Mouse (Mus musculus): ENCODE results near the gene Tmppe. TPM values are rescaled to one million over a fixed set of nuclear protein-coding genes. Genes with fewer than 3 reads are reported as not detected.

The Tmppe gene
- polyA plus RNA-seq, 1 experiment from 2014 or later, result 5.5 TPM

DNA sequence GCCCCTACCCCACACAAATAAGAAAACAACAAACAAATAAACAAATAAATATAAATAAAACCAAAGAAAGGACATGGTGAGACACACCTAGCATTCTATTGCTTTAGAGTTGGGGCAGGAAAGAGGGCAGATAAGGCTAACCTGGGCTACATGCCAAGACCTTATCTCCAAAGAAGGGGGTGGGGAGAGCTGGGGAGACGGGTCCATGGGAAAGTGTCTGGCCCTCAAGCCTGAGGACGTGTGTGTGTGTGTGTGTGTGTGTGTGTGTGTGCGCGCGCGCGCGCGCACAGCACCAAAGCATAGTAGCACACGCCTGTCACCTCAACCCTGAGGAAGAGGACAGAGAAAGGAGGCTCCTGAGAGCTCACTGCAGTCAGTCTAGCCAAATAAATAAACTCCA lies 23.7 kb upstream of the Tmppe start:
- WGBS, result 69% methylated on average over 10 of the region's 10 CpGs
- H3K4me1 ChIP-seq (ENCODE audit: insufficient read depth, low read depth, low read length), result no peaks in the 10 kb centered on the region
- H3K9ac ChIP-seq (replicated peaks; ENCODE audit: low read depth), result no peak overlapping the region
- ATAC-seq, result no peak
- no peaks in the 10 kb centered on the region for H3K27me3 ChIP-seq (replicated peaks; ENCODE audit: insufficient read depth, low read length)
- no peak overlapping the region for H3K27ac ChIP-seq (ENCODE audit: low read length)
- no peaks in the 10 kb centered on the region for H3K9me3 ChIP-seq (ENCODE audit: low read length)
- H3K36me3 ChIP-seq (ENCODE audit: insufficient read depth, low read length), result no peaks in the 10 kb centered on the region; the same call in 1 of the 2 replicates
- no peak overlapping the region for H3K4me2 ChIP-seq (replicated peaks; ENCODE audit: low read depth, low read length)
- no peak overlapping the region for H3K4me3 ChIP-seq (ENCODE audit: low read depth, low read length)
- TF ChIP-seq EP300 (IDR thresholded peaks at IDR 0.05), result no peak
- no peak for TF ChIP-seq CTCF (IDR thresholded peaks at IDR 0.05)
- DNase-seq (ENCODE audit: low spot score), result no peak

GRCm38 (mm10) chr9:114379871-114380270 lies 21.0 kb upstream of the Tmppe start:
- H3K36me3 ChIP-seq (ENCODE audit: insufficient read depth, low read length), result no peaks in the 10 kb centered on the region; the same call in 1 of the 2 replicates
- ATAC-seq (no peak), DNase-seq (ENCODE audit: low spot score) (no peak)
- H3K4me1 ChIP-seq (ENCODE audit: insufficient read depth, low read depth, low read length), result no peaks in the 10 kb centered on the region
- H3K4me2 ChIP-seq (replicated peaks; ENCODE audit: low read depth, low read length), result no peak overlapping the region
- H3K27ac ChIP-seq (ENCODE audit: low read length), result no peak overlapping the region
- H3K9me3 ChIP-seq (ENCODE audit: low read length), result no peaks in the 10 kb centered on the region
- 77% methylated on average over 12 of the region's 12 CpGs for WGBS
- H3K9ac ChIP-seq (replicated peaks; ENCODE audit: low read depth), result no peak overlapping the region
- H3K27me3 ChIP-seq (replicated peaks; ENCODE audit: insufficient read depth, low read length), result no peaks in the 10 kb centered on the region
- TF ChIP-seq CTCF (IDR thresholded peaks at IDR 0.05) (no peak), EP300 (IDR thresholded peaks at IDR 0.05) (no peak)
- no peak overlapping the region for H3K4me3 ChIP-seq (ENCODE audit: low read depth, low read length)

DNA sequence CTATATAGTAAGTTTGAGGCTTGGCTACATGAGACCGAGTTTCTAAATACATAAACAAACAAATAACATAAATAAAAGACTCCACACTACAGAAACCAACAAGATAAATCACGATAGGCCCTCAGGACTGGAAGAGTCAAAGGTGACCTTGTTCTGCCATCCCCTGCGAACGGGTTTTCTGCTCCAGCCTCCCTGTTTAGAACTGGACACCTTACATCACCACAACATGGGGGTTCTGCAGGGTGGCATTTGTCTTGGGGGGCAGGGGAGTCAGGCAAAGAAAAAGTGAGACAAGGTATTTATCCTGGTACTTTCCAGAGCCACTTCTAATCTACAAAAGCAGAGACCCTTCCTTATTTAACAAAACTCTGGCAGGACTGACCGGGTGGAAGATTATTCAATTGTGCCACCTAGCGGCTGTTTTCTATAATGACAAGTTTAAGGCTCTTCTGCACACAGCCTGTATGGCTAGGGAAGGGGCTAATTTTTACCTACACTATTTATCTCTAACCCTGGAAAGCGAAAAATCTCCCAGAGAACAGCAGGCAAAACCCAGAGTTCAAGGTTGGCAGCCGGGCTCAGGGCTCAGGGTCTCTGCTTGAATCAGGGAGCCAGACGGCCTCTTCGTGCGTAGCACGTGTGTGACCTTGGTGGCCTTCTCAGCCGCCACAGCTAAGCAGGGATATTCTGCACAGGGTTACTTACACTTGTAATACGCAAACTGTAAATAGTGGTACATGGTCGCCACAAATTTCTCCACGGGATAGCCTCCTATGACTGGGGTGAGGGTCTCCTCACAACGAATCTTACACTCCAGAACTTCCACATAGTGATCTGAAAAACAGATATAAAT lies 19.8 kb upstream of the Tmppe start:
- Histone ChIP-seq H3K4me3 (ENCODE audit: low read depth, low read length) (no peak overlapping the region), H3K27me3 (replicated peaks; ENCODE audit: insufficient read depth, low read length) (no peaks in the 10 kb centered on the region), H3K9ac (replicated peaks; ENCODE audit: low read depth) (no peak overlapping the region), H3K4me2 (replicated peaks; ENCODE audit: low read depth, low read length) (no peak overlapping the region), H3K27ac (ENCODE audit: low read length) (no peak overlapping the region), H3K4me1 (ENCODE audit: insufficient read depth, low read depth, low read length) (no peaks in the 10 kb centered on the region), H3K36me3 (ENCODE audit: insufficient read depth, low read length) (no peaks in the 10 kb centered on the region; the same call in 1 of the 2 replicates), H3K9me3 (ENCODE audit: low read length) (no peaks in the 10 kb centered on the region)
- WGBS, result 65% methylated on average over 17 of the region's 17 CpGs
- TF ChIP-seq EP300 (IDR thresholded peaks at IDR 0.05) (no peak), CTCF (IDR thresholded peaks at IDR 0.05) (peak; percentile 71)
- ATAC-seq (0 out of 2 replicates have a peak, but pooled peaks have one; percentile 37), DNase-seq (ENCODE audit: low spot score) (peak; percentile 70)

DNA sequence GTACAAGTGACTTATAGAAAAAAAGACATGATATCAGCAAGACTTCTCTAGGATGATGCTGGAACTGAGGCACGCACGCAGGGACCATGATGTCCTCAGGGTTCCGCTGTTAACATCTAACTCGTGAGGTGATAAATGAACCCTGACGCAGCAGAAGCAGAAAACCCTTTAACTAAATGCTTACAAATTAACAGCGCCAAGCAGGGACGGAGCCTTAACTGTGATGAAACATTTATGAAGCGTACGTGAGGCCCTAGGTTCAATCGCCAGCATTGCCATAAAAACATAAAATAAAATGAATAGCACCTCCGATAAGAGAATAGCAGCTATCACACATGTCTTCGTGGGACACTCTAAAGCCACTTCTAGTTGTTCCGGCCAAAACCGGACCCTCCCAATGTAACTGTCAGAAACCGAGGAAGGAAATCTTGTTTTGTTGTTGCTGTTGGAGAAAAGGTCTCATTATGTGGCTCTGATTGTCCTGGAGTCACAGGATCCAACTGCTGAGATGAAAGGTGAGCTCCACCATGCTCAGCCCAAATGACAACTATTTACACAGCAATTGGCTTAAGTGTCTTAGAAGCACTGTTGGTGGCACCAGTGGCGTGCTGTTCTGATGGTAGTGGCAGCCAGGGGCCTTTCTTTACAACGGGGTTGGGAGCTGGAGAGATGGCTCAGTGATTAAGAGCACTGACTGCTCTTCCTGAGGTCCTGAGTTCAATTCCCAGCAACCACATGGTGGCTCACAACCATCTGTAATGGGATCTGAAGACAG lies 17.8 kb upstream of the Tmppe start:
- Histone ChIP-seq H3K9me3 (ENCODE audit: low read length) (no peaks in the 10 kb centered on the region), H3K27me3 (replicated peaks; ENCODE audit: insufficient read depth, low read length) (no peaks in the 10 kb centered on the region), H3K4me3 (ENCODE audit: low read depth, low read length) (no peak overlapping the region), H3K36me3 (ENCODE audit: insufficient read depth, low read length) (no peaks in the 10 kb centered on the region), H3K9ac (replicated peaks; ENCODE audit: low read depth) (no peak overlapping the region), H3K4me2 (replicated peaks; ENCODE audit: low read depth, low read length) (no peak overlapping the region), H3K4me1 (ENCODE audit: insufficient read depth, low read depth, low read length) (no peaks in the 10 kb centered on the region), H3K27ac (ENCODE audit: low read length) (no peak overlapping the region)
- TF ChIP-seq EP300 (IDR thresholded peaks at IDR 0.05) (no peak), CTCF (IDR thresholded peaks at IDR 0.05) (no peak)
- no peak for DNase-seq (ENCODE audit: low spot score)
- no peak for ATAC-seq
- WGBS, result 85% methylated on average over 17 of the region's 17 CpGs

GRCm38 (mm10) chr9:114384691-114385090 lies 16.2 kb upstream of the Tmppe start:
- Histone ChIP-seq H3K27ac (ENCODE audit: low read length) (no peak overlapping the region), H3K9ac (replicated peaks; ENCODE audit: low read depth) (no peak overlapping the region), H3K4me2 (replicated peaks; ENCODE audit: low read depth, low read length) (no peak overlapping the region), H3K36me3 (ENCODE audit: insufficient read depth, low read length) (no peaks in the 10 kb centered on the region), H3K9me3 (ENCODE audit: low read length) (no peaks in the 10 kb centered on the region), H3K27me3 (replicated peaks; ENCODE audit: insufficient read depth, low read length) (no peaks in the 10 kb centered on the region), H3K4me3 (ENCODE audit: low read depth, low read length) (no peak overlapping the region), H3K4me1 (ENCODE audit: insufficient read depth, low read depth, low read length) (no peaks in the 10 kb centered on the region)
- no peak for ATAC-seq
- no peak for TF ChIP-seq EP300 (IDR thresholded peaks at IDR 0.05)
- no peak for TF ChIP-seq CTCF (IDR thresholded peaks at IDR 0.05)
- no peak for DNase-seq (ENCODE audit: low spot score)
- 88% methylated on average over 24 of the region's 24 CpGs for WGBS

GRCm38 (mm10) chr9:114385160-114385559 lies 15.7 kb upstream of the Tmppe start:
- Histone ChIP-seq H3K27ac (ENCODE audit: low read length) (no peak overlapping the region), H3K36me3 (ENCODE audit: insufficient read depth, low read length) (no peaks in the 10 kb centered on the region)
- WGBS, result 93% methylated on average over 10 of the region's 10 CpGs

More at GRCm38 (mm10) chr9:114385160-114385559, 15.7 kb upstream of the Tmppe start:
- ATAC-seq, result no peak
- H3K4me3 ChIP-seq (ENCODE audit: low read depth, low read length), result no peak overlapping the region
- H3K9me3 ChIP-seq (ENCODE audit: low read length), result no peaks in the 10 kb centered on the region
- no peaks in the 10 kb centered on the region for H3K4me1 ChIP-seq (ENCODE audit: insufficient read depth, low read depth, low read length)
- H3K4me2 ChIP-seq (replicated peaks; ENCODE audit: low read depth, low read length), result no peak overlapping the region
- TF ChIP-seq EP300 (IDR thresholded peaks at IDR 0.05) (no peak), CTCF (IDR thresholded peaks at IDR 0.05) (no peak)
- DNase-seq (ENCODE audit: low spot score), result no peak
- H3K27me3 ChIP-seq (replicated peaks; ENCODE audit: insufficient read depth, low read length), result no peaks in the 10 kb centered on the region
- no peak overlapping the region for H3K9ac ChIP-seq (replicated peaks; ENCODE audit: low read depth)

All from lung, postnatal 0 days (tissue).